Mouse (Mus musculus): ENCODE measurements around the gene Sgcg.
A peak's percentile ranks its signal among the peaks of the same experiment; 100 is the strongest.

Gene Sgcg

GRCm38 (mm10) chr14:61258352-61258751, at the start of gene Sgcg:
Gene Sgcg (minus strand): TSS chr14:61258490.
- no peak for DNase-seq

- DNase-seq: no peak
Measured at GRCm38 (mm10) chr14:61303969-61304609, 45.8 kb upstream of the Sgcg start.

- DNase-seq: no peak
Measured at GRCm38 (mm10) chr14:61302428-61302827, 44.1 kb upstream of the Sgcg start.

GRCm38 (mm10) chr14:61301323-61301722, 43.0 kb upstream of the Sgcg start:
- DNase-seq: no peak

GRCm38 (mm10) chr14:61299810-61300209, 41.5 kb upstream of the Sgcg start:
- DNase-seq: no peak

- DNase-seq: no peak
Measured at GRCm38 (mm10) chr14:61294738-61295079, 36.4 kb upstream of the Sgcg start.

GRCm38 (mm10) chr14:61293884-61294737, 35.8 kb upstream of the Sgcg start:
- peak; percentile 30 to 35 for DNase-seq

- DNase-seq: no peak
Measured at GRCm38 (mm10) chr14:61290664-61291063, 32.4 kb upstream of the Sgcg start.

GRCm38 (mm10) chr14:61288606-61289286, 30.5 kb upstream of the Sgcg start:
- no peak for DNase-seq

- DNase-seq: no peak
Measured at GRCm38 (mm10) chr14:61278676-61279300, 20.5 kb upstream of the Sgcg start.

GRCm38 (mm10) chr14:61277285-61277684, 19.0 kb upstream of the Sgcg start:
- DNase-seq: peak in 1 of 2 experiments; percentile 18

- no peak for DNase-seq
Measured at GRCm38 (mm10) chr14:61274414-61275198, 16.3 kb upstream of the Sgcg start.

- DNase-seq: no peak
Measured at GRCm38 (mm10) chr14:61267908-61268475, 9.7 kb upstream of the Sgcg start.

- DNase-seq: no peak
Measured at GRCm38 (mm10) chr14:61259084-61259483, 794 bp upstream of the Sgcg start.

GRCm38 (mm10) chr14:61252596-61253388, 5.5 kb downstream of the Sgcg start:
- no peak for DNase-seq

GRCm38 (mm10) chr14:61246444-61246843, 11.8 kb downstream of the Sgcg start:
- no peak for DNase-seq

- DNase-seq: no peak
Measured at GRCm38 (mm10) chr14:61242611-61243010, 15.7 kb downstream of the Sgcg start.

GRCm38 (mm10) chr14:61238751-61239150, 19.5 kb downstream of the Sgcg start:
- no peak for DNase-seq

- DNase-seq: no peak
Measured at GRCm38 (mm10) chr14:61237101-61237654, 21.1 kb downstream of the Sgcg start.

GRCm38 (mm10) chr14:61235846-61236474, 22.3 kb downstream of the Sgcg start:
- DNase-seq: no peak

Data from thymus, adult 18-20 months (tissue).